Mouse (Mus musculus): ENCODE results near the gene Fam187a.

Gene Fam187a

DNA sequence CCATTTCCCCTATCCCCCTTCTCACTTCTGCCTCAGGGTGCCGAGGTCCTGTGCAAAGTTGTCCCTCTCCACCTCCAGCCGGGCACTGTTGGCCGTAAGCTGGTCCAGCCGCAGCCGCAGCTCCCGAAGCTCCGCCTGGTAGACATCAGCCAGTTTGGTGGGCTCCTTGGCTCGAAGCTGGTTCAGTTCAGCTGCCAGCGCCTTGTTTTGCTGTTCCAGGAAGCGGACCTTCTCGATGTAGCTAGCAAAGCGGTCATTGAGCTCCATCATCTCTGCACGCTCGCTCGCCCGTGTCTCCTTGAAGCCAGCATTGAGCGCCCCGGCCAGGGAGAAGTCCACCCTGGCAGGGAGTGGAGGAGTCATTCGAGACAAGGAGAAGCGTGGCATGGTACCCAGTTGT, 11.7 kb downstream of the Fam187a start:
- DNase-seq = no peak

DNA sequence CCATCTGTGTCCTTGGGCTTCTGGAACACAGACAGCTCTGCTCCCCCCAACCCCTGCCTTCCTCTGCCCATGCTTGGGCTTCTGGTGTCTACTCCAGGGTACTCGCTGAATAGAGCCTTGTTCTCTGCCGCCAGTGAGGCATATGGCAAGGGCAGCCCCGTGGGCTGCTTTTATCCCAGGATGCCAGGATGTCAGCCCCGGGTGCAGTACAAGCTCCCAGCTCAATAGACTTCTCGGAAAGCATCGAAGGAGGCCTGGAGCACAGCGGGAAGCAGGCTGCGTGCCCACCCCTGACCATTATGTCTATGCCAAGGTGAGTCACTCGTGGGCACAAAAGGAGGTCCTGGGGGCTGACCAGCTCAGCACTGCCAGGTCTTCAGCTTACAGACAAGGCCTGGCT, 13.4 kb downstream of the Fam187a start:
- DNase-seq = peak; percentile 85

DNA sequence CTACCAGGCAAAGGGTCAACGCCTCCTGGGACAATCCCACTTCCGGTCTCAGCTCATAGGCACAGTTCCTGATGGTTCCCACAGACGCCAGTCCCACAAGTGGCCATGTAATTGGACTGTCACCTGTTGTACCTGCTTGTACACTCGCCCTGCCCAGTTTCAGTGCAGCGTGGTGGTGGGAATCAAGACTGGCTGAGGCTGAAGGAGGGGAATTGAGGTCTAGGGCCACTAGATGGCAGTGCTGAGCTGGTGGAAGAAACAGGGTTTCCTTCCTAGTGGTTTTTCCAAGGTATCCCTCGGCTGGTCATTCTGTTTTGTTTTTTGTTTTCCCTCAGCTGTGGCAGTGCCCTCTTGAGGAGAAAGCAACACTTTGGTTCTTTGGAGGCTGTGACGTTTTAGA, 15.8 kb downstream of the Fam187a start, which contains the start of gene Gfap:
Gene Gfap, minus strand, starts transcription at position 150 of the 400 bp plus-strand sequence.
- peak; percentile 95 for DNase-seq

DNA sequence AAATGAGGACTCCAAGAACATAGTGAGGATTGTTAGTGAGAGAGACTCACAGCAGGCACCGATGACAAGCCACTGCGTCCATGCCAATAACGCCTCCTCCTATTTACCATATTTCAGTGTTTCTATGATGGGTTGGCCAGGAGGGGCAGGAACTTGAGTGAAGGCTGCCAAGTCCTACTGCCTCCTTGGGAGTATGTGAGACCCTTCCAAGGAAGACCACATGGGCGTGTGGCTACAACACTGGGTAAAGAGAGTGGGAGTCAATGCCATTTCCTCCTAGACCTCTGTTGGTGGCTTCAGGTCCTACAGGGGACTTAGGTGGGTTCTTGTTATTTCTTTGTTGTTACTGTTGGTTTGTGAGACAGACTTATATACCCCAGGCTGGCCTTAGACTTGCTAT, 16.2 kb downstream of the Fam187a start:
- DNase-seq = peak; percentile 84

DNA sequence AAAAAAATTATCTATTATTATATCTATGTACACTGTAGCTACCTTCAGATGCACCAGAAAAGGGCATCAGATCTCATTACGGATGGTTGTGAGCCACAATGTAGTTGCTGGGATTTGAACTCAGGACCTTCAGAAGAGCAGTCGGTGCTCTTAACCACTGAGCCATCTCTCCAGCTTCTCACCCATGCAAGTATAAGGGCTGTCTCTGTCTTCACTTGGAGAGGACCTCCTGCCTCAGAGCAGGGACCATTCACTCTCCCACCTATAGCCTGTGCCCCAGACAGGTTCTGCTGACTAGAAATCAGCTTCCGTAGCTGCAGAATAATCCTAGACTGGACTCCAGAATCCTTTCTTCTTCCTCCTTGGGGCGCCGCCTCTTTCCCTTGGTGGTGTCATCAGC, 17.1 kb downstream of the Fam187a start:
- DNase-seq = no peak

DNA sequence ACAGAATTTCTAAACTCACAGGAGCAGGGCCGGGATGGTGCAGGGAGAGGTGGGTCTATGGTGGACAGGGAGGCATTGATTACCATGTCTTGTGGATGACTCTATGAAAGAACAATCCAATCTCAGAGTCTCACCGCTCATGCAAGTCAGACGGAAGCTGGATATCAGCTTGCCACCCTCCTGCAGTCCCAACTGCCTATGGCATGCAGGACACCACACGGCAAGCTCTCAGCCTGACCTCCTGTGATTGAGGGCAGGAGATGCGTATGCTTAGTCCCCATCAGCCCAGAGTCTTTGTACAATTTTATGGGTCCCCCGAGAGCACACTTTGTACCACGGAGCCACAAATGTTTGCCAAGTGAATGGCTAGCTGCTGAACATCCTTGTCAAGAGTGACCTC, 18.7 kb downstream of the Fam187a start:
- peak; percentile 63 for DNase-seq

DNA sequence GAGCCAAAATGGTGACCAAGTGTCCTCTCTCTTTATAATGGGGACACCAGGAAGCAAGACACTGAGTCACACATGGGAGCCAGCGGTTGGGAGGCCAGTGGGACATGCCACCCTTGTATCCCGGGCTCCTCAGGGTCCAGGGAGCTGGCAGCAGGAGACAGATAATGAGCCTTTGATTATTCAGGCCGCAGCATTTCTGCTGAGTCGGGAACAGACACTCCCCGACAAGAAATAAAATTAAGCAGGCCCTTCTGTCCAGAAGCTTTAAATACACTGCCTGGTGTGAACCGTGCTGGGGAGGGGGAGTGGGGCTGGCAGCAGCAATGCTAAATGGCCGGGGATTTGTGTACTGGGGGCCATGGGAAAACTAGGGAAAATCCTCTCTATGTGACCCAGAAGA, 26.4 kb downstream of the Fam187a start:
- DNase-seq = peak; percentile 62

DNA sequence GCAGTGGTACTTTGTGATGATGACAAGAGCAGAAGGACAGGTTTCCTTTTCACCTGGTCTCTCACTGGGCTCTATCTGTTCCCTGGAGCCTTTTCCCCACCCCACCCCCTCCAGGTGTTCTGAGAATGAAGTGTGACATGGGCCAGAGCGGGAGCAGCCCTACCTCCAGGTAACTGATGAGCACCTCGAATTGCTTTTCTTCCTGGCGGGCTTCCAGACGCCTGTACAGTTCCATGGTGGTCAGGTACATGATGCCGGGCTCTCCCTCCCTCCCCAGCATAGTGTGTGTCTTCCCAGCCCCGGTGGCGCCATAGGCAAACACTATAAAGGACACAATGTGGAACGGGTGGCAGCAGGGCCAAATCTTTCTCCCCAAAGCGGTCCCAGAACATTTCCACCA, 30.4 kb downstream of the Fam187a start:
- DNase-seq = peak; percentile 84

DNA sequence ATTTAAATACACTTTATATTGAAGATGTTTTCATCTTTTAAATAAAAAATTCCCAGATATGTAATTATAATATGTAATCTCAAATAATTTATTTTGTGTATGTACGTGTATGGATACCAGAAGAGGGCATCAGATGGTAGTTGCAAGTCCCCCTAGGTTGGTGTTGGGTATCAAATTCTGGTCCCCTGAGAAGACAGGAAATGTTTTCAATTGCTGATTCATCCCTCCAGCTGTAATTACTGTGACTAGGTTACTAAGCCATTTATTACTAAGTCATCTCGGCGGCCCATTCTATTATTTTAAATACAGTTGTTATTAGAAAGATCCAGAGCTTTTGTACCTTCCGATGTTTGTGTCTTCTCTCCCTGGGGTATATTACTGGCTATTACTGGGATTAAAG, 33.1 kb downstream of the Fam187a start:
- peak; percentile 4 for DNase-seq

DNA sequence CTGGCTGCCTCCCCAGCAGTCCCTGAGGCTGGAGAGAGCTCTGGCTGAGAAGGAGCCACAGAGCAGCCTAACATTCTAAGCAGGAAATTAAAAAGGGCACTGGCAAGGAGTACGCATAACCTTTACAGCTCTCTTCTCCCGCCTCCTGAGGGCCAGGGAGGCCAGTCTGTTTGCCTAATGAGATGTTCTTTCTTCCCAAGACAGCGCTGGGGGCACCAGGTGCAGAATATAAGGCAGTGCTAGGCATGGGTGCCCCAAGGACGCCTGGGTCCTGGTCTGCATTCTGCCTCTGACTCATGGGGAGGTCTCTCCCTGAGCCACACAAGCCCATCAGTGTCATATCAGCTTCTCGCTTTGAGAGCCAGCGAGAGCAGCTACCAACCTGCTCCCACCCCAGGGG, 36.5 kb downstream of the Fam187a start:
- DNase-seq = peak; percentile 70

DNA sequence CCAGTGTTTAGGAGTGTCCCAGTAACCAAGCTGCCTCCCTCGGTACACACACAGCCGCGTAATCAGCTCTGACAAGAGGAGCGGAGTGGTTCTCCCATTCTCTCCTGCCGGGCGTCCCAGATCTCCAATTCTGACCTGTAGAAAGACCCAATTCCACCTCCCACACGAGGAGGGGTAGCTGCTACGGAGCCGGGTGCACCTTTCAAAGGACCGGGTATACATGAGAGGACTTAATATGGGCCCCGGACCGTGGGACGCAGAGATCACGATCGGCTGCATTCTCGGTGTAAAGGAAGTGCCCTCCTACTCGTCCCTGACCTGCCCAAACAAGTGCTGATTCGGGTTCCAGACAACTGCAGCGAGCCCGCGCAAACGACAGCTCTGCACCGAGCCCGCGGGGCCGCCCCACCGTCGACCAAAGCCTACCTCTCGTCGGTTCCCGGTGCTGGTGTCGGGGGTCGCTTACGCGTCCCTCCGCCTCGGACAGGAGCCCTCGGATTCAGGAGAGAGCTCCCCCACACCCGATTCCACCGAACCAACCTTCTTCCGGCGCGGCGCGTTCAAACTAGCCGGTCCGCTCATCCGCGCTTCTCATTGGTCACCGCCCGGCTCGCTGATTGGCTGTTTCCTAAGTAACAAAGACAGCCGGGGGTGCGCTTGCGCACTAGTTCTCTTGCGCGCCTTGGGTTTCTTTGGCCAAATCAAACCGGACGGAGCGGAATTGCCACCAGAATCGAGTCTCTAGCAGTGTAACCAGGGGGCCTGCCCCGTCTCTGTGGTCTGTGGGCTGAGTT, 39.8 kb downstream of the Fam187a start, which contains the start of gene Kif18b:
Gene Kif18b, minus strand, starts transcription at position 568 of the 794 bp plus-strand sequence.
- DNase-seq = peak; percentile 100

DNA sequence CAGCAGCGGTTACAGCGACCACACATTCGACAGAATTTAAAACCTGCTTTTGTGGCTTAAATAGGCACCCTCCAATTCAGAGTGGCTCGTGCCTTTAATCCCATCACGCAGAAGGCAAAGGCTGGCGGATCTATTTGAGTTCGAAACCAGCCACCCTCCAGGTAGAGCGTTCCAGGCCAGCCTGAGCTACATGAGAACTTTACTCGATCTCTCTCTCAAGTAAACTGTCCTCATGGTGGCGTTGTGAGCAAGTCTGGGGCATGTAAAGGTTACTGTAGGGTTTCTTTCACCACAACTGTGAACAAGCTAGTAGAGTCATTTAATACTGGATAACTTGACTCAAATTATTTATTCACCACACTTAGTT, 40.4 kb downstream of the Fam187a start:
- no peak for DNase-seq

DNA sequence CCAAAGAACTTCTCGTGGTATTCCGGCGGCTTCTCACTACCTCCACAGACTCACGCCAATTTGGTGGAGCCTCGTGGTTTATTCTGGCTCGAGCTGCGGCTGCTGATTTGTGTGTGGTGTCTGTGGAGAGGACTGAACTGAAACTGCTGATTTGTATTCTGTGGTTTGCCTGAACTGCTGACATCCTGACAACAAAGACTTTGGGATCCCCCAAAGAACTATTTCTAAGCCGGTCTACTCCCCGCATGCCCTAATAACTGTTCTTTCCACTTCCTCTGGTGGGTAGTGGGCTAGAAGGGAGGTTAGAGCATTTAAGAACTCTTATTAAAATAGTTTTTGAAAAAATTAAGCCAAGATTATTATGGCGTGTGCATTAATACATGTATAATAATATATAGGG, 45.7 kb downstream of the Fam187a start:
- DNase-seq = no peak

DNA sequence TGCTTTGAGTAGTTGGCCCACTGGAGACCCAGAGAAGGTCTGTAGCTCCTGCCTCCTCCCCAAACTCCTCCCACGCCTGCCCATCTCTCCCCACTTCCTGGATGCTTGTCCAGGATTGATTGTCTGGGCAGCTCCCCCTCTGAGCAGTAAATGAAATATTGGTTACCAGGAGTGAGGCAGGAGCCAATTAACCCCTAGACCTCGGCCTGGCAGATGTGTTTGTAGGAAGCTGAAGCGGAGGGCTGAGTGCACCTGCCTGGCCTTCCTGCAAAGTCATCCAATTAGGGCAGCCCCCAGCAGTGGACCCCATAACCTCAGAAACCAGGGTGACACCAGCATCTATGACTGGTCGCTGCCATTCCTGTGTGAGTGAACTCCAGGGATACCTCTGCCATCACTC, 51.3 kb downstream of the Fam187a start:
- DNase-seq = no peak
